Mouse (Mus musculus): ENCODE measurements at regions not wholly inside any gene's neighbourhood (a gene's known extent, or its start where the extent isn't known, plus 50 kb on each side); places are given as distances from the start of the nearest gene placed in this dataset.

DNA sequence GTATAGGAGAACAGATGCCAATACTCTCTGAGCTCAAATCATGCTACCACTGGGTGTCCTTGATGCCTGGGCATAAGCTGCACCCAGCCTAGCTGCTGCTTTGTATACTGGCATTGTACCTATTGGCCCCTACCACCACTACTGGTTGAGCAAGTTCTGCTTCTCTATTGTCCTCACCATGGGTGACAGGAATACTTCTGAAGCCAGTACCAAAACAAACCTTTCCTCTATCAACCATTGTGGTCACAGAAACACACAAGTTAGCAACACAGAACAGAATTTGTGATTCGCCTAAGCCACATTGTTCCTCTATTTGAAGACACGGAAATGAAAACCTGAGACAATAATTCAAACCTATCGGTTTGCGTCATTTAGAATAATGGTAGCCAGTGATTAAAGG is 274.3 kb upstream of the Clnk start:
- H3K27ac ChIP-seq: no peak overlapping the region
- no peaks in the 10 kb centered on the region for H3K4me1 ChIP-seq
- no peak overlapping the region for H3K9ac ChIP-seq
- H3K9me3 ChIP-seq: no peaks in the 10 kb centered on the region
- H3K36me3 ChIP-seq: no peaks in the 10 kb centered on the region
- H3K27me3 ChIP-seq (replicated peaks): no peaks in the 10 kb centered on the region
- no peak for ATAC-seq (ENCODE audit: low FRiP score, low read depth)
- H3K4me2 ChIP-seq (replicated peaks): no peak overlapping the region
- WGBS: 88% methylated on average over 4 of the region's 4 CpGs
- H3K4me3 ChIP-seq: no peak overlapping the region

DNA sequence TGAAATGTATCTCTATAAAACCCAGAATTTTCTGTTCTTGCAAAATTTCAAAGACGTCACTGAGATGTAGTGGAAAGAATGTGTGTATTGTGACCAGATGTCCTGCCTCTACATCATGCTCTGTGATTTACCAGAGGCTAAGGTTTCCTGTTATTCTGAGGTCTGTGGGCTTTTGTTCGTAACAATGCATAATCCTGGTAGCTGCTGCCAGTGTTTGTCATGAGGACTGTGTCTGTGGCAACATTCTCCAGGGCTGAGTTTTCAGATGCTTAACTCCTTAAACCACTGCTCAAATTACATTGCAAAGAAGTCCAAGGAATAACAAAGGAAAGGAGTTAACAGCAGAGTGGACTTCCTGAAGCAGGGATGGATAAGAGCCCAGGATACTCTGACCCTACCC is 269.0 kb upstream of the Clnk start:
- H3K4me2 ChIP-seq (replicated peaks): no peak overlapping the region
- no peaks in the 10 kb centered on the region for H3K36me3 ChIP-seq
- no peak overlapping the region for H3K9ac ChIP-seq
- 47% methylated on average over 2 of the region's 2 CpGs for WGBS
- no peak overlapping the region for H3K27ac ChIP-seq
- H3K9me3 ChIP-seq: no peaks in the 10 kb centered on the region
- no peaks in the 10 kb centered on the region for H3K27me3 ChIP-seq (replicated peaks)
- no peaks in the 10 kb centered on the region for H3K4me1 ChIP-seq
- ATAC-seq (ENCODE audit: low FRiP score, low read depth): no peak
- H3K4me3 ChIP-seq: no peak overlapping the region

DNA sequence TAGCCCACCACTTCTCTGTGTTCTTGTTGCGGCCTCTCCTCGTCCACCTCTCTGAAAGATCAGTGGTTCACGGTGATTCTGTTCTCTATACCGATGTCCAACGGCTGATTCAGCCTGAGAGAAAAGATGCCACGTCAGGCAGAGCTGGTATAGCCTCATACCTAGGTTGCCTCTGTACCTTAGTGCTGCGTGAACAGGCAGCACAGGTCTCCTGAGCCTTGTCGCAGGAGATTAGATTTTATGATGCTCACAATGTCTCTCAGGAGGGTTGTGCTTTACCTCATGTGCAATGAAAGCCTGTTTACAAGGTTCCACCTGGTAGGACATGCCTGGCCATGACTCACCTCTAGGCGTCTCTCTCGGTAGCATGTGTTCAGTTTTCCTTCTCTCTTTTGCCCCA is 267.6 kb upstream of the Clnk start:
- Histone ChIP-seq H3K4me3 (no peak overlapping the region), H3K9ac (no peak overlapping the region), H3K4me1 (no peaks in the 10 kb centered on the region), H3K9me3 (no peaks in the 10 kb centered on the region), H3K4me2 (replicated peaks) (no peak overlapping the region), H3K27me3 (replicated peaks) (no peaks in the 10 kb centered on the region), H3K27ac (no peak overlapping the region), H3K36me3 (no peaks in the 10 kb centered on the region)
- no peak; the same call in 1 of the 2 replicates for ATAC-seq (ENCODE audit: low FRiP score, low read depth)
- 83% methylated on average over 10 of the region's 10 CpGs for WGBS

DNA sequence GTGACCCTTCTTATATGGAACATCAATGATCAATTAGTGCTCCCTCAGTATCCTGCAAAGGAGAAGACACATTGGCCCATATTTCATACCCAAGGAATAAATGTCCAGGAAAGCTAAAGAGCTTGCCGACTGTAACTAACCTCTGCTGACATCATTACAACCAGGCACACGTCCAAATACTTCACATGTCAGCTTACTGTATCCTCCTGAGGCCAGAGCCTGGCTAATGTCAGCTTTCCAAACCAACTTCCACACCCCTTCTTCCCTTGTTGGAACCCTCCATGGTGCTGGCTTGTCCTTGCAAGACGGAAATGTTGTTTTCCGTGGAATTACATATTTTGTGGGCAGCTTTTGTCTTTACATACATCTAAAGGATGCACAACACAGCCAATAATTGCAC is 267.0 kb upstream of the Clnk start:
- 74% methylated on average over 4 of the region's 4 CpGs for WGBS
- H3K4me2 ChIP-seq (replicated peaks): no peak overlapping the region
- H3K36me3 ChIP-seq: no peaks in the 10 kb centered on the region
- no peaks in the 10 kb centered on the region for H3K4me1 ChIP-seq
- no peak overlapping the region for H3K27ac ChIP-seq
- H3K4me3 ChIP-seq: no peak overlapping the region
- H3K9me3 ChIP-seq: no peaks in the 10 kb centered on the region
- H3K9ac ChIP-seq: no peak overlapping the region
- H3K27me3 ChIP-seq (replicated peaks): no peaks in the 10 kb centered on the region
- no peak for ATAC-seq (ENCODE audit: low FRiP score, low read depth)

DNA sequence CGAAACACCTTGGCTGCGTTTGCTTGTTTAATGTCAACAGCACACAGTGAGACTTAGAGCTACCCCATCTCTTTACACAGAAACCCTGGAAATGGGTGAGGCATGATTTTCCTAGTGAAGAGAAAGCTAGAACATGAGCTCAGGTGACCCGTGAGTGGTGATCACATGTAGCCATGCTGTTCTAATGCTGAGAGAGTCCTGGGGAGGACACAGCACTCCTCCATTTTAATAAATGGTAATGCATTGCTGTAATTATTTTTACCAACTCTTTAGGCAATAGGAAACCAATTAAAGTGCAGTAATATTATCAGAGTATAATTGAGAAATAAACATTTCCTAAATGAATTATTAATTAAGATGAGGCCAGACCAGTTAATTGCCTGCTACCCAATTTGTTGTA is 261.8 kb upstream of the Clnk start:
- H3K9me3 ChIP-seq: no peaks in the 10 kb centered on the region
- no peaks in the 10 kb centered on the region for H3K4me1 ChIP-seq
- H3K36me3 ChIP-seq: no peaks in the 10 kb centered on the region
- H3K9ac ChIP-seq: no peak overlapping the region
- WGBS: 83% methylated on average over 3 of the region's 3 CpGs
- no peak overlapping the region for H3K27ac ChIP-seq
- no peak overlapping the region for H3K4me2 ChIP-seq (replicated peaks)
- H3K27me3 ChIP-seq (replicated peaks): no peaks in the 10 kb centered on the region
- no peak overlapping the region for H3K4me3 ChIP-seq
- ATAC-seq (ENCODE audit: low FRiP score, low read depth): no peak

DNA sequence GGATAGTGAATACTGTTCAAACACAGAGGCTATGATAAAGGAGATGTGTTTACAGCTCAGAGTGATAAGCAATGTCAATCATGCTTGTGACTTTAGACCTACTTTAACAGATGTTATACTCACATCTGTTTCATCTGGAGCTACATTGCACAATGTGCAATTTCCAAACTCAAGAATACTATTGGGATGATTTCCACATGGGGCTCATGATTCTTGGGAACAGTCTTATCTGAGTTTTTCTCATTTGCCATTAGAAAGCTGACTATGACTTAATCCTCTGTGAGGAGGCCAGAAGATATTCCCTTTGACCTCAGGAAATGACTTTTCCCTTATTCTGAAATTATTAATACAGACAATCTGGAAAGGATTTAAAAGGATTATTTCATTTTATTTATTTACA is 252.3 kb upstream of the Clnk start:
- H3K4me2 ChIP-seq (replicated peaks): no peak overlapping the region
- ATAC-seq (ENCODE audit: low FRiP score, low read depth): no peak
- H3K9me3 ChIP-seq: no peaks in the 10 kb centered on the region
- no peaks in the 10 kb centered on the region for H3K4me1 ChIP-seq
- H3K4me3 ChIP-seq: no peak overlapping the region
- H3K9ac ChIP-seq: no peak overlapping the region
- no peaks in the 10 kb centered on the region for H3K36me3 ChIP-seq
- no peaks in the 10 kb centered on the region for H3K27me3 ChIP-seq (replicated peaks)
- H3K27ac ChIP-seq: no peak overlapping the region

DNA sequence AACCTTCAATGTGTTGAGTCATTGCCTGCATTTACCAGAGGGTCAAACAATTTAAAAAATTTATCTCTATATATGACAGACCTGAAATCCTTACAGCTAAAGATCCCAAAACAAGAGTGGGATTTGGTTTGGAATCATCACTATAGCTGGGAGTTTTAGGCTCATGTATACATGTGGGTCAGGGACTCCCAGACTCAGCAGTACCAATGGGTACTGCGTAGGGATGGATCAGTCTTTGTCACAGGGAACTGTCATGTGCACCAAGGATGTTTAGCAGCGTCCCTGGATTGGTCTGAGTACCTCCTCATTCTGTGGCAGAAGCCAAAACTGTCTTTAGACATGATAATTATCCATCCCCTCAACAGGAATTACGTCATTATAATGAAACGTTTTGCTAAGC is 250.2 kb upstream of the Clnk start:
- Histone ChIP-seq H3K4me3 (no peak overlapping the region), H3K36me3 (no peaks in the 10 kb centered on the region), H3K4me1 (no peaks in the 10 kb centered on the region), H3K4me2 (replicated peaks) (no peak overlapping the region), H3K9me3 (no peaks in the 10 kb centered on the region), H3K27ac (no peak overlapping the region), H3K27me3 (replicated peaks) (no peaks in the 10 kb centered on the region), H3K9ac (no peak overlapping the region)
- ATAC-seq (ENCODE audit: low FRiP score, low read depth): no peak
- WGBS: 94% methylated on average over 4 of the region's 4 CpGs

DNA sequence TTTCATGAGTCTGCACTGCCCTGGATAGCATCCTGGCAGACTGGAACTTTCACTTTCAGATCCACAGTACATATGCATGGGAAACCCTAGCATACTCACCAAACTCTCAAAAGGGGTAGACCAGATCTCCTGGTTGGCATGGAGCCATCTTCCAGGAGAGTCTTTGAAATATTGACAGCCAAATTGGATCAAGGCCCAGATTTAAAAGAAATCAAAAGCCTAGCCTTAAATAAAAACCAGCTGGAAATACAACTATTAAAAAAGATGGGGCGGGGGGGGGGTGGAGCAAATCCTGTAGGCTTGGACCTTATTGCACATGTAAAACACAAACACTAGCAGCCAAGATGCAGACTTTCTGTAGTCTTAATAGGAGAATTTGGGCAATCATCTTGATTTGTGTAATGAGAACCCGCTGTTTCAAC is 249.7 kb upstream of the Clnk start:
- H3K4me2 ChIP-seq (replicated peaks): no peak overlapping the region
- no peaks in the 10 kb centered on the region for H3K9me3 ChIP-seq
- H3K27me3 ChIP-seq (replicated peaks): no peaks in the 10 kb centered on the region
- no peak for ATAC-seq (ENCODE audit: low FRiP score, low read depth)
- WGBS: 80% methylated on average over 2 of the region's 2 CpGs
- H3K36me3 ChIP-seq: no peaks in the 10 kb centered on the region
- H3K4me1 ChIP-seq: no peaks in the 10 kb centered on the region
- H3K4me3 ChIP-seq: no peak overlapping the region
- H3K9ac ChIP-seq: no peak overlapping the region
- H3K27ac ChIP-seq: no peak overlapping the region

DNA sequence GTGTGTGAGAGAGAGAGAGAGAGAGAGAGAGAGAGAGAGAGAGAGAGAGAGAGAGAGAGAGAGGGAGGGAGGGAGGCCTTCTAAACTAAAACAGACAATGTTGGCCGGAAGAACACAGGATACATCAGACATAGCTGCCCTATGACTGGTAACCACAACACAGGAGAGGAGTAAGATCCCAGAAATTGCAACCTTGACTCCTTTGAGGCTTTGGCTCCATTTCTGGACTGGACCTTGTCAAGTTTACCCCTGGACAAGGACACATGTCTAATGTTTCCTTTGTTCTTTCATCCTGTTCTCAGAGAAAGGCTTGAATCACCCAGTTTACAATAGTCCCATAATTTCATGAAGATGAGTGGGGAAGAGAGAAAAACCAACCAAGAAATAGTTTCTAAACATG is 233.7 kb upstream of the Clnk start:
- WGBS: 83% methylated on average over 1 of the region's 1 CpGs
- no peak overlapping the region for H3K4me3 ChIP-seq
- no peak overlapping the region for H3K4me2 ChIP-seq (replicated peaks)
- no peak overlapping the region for H3K9ac ChIP-seq
- no peaks in the 10 kb centered on the region for H3K27me3 ChIP-seq (replicated peaks)
- H3K27ac ChIP-seq: no peak overlapping the region
- H3K4me1 ChIP-seq: no peaks in the 10 kb centered on the region
- H3K36me3 ChIP-seq: no peaks in the 10 kb centered on the region
- no peak for ATAC-seq (ENCODE audit: low FRiP score, low read depth)
- no peaks in the 10 kb centered on the region for H3K9me3 ChIP-seq

DNA sequence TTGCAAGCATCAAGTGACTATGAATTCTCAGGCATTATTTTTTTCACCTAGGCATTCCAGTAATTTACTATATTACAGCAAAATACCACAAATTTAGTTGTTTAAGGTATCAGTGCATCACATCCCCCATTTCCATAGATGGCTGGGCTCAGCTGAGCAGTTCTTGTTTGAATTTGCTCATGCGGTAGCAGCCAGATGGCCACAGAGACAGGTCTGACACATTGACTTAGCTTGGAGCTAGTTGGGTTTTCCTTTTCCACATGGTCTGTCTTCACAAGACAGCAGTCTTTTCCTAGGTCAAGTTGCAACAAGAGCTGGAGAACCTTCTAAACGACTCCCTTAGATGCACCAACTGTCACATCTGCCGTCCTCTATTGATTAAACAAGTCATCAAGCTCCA is 232.9 kb upstream of the Clnk start:
- H3K9ac ChIP-seq: no peak overlapping the region
- H3K36me3 ChIP-seq: no peaks in the 10 kb centered on the region
- H3K27ac ChIP-seq: no peak overlapping the region
- ATAC-seq (ENCODE audit: low FRiP score, low read depth): no peak
- no peak overlapping the region for H3K4me3 ChIP-seq
- WGBS: 93% methylated on average over 3 of the region's 3 CpGs
- H3K27me3 ChIP-seq (replicated peaks): no peaks in the 10 kb centered on the region
- H3K4me1 ChIP-seq: no peaks in the 10 kb centered on the region
- H3K4me2 ChIP-seq (replicated peaks): no peak overlapping the region
- H3K9me3 ChIP-seq: no peaks in the 10 kb centered on the region

DNA sequence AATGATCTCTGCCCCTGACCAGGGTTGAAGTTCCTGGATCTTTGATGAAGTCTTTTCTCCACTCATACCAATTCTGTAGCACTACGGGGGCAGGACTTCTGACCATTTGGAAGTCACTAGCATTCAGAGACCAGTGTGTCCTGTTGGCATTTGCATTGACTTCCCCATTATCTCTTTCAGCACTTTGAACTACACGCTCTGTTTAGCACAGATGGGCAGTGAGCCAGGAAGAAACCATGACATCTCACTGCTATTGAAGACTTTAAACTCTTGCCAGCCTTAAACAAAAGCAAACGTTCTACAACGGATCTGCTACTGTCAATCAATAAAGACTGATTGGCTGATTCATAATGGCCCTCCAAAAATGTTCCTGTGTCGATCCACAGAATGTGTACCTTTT is 222.5 kb upstream of the Clnk start:
- Histone ChIP-seq H3K4me2 (replicated peaks) (no peak overlapping the region), H3K4me3 (no peak overlapping the region), H3K4me1 (no peaks in the 10 kb centered on the region), H3K27ac (no peak overlapping the region), H3K9ac (no peak overlapping the region), H3K9me3 (no peaks in the 10 kb centered on the region), H3K27me3 (replicated peaks) (no peaks in the 10 kb centered on the region), H3K36me3 (no peaks in the 10 kb centered on the region)
- 54% methylated on average over 5 of the region's 5 CpGs for WGBS
- ATAC-seq (ENCODE audit: low FRiP score, low read depth): no peak

DNA sequence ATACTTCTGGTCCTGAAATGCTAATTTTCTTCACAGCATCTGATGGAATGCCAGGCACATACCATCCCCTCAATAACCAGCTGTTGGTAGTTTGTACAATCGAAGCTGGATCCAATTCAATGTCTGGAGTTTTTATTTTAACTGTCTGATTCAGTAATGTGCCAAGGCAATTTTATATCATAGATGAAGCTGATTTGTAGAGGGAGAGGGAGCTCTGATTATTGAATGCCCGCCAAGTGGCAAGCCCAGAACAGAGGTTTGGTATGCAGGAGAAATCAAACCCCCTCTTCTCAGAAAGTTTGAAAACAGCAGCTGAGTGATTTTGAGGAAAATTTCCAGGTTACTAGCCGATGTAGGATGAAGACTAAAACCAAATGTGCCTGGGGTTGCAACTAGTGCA is 218.3 kb upstream of the Clnk start:
- no peak overlapping the region for H3K4me3 ChIP-seq
- H3K9ac ChIP-seq: no peak overlapping the region
- no peak overlapping the region for H3K27ac ChIP-seq
- no peak for ATAC-seq (ENCODE audit: low FRiP score, low read depth)
- H3K9me3 ChIP-seq: no peaks in the 10 kb centered on the region
- no peaks in the 10 kb centered on the region for H3K4me1 ChIP-seq
- no peaks in the 10 kb centered on the region for H3K27me3 ChIP-seq (replicated peaks)
- 79% methylated on average over 3 of the region's 3 CpGs for WGBS
- no peak overlapping the region for H3K4me2 ChIP-seq (replicated peaks)
- no peaks in the 10 kb centered on the region for H3K36me3 ChIP-seq

DNA sequence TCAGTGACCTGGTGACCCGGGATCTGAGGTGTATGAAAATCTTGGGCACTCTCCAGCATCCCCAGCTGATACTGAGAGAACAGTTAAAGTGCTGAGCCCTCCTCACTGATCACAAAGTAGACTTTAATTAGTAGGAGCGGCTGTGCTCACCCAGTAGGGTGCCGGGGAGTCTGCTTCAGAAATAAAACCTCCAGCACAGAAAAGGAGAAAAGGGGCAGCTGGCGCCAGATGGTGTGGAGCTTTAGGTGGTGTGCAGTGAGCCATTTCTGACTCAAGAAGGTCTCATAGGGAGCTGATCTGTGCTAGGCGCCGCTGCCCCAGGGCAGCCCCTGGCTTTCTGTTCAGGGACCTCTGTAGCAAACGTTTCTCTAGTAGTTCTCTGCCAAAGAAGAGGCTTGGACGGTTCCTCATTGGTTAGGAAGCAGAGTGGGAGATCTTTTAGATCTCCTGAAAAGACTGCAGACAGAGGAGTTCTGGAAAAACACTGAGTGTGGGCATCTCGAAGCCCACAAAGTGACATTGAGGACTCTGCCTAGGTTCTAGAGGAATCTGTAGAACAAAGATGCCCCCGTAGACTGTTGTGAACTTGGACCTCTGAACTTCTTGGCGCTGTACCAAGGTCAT is 200.1 kb upstream of the Clnk start:
- H3K36me3 ChIP-seq: no peaks in the 10 kb centered on the region
- ATAC-seq (ENCODE audit: low FRiP score, low read depth): peak; percentile 81
- 43% methylated on average over 11 of the region's 11 CpGs for WGBS
- no peak overlapping the region for H3K4me2 ChIP-seq (replicated peaks)
- no peaks in the 10 kb centered on the region for H3K27me3 ChIP-seq (replicated peaks)
- no peak overlapping the region for H3K4me3 ChIP-seq
- no peak overlapping the region for H3K27ac ChIP-seq
- H3K9ac ChIP-seq: no peak overlapping the region
- 0 out of 2 replicates have a peak, but pooled peaks cover 3% of the 10 kb centered on the region for H3K9me3 ChIP-seq
- H3K4me1 ChIP-seq: peaks cover 8% of the 10 kb centered on the region
